Mouse (Mus musculus): Measurements from ENCODE around the gene Immp1l.

DNA sequence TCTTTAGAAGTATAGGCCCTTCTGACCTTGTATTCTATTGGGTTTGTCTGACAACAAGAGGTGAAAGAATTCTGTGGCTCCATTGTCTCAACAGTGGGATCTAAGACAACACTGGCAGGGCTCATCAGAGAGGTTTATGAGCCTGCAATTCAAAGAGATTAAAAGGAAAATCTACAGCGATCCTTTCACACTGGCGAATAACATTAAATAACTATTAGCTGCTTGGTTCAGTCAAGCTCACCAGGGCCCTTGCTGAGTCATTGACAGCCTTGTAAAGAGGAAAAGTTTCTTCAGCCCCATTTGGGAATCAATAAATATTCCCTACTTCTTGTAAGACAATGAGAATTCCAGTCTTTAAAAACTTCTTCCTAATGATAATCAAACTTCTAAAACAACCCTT, 69.5 kb downstream of the Immp1l start:
- no peak for TF ChIP-seq CTCF (IDR thresholded peaks at IDR 0.05; ENCODE audit: low read depth, low read length)
- TF ChIP-seq GATA1 (IDR thresholded peaks at IDR 0.05; ENCODE audit: borderline replicate concordance, low read length) = no peak
- no peak for TF ChIP-seq TAL1 (conservative IDR thresholded peaks at IDR 0.05; ENCODE audit: low read depth, low read length)
- no peak for TF ChIP-seq POLR2AphosphoS5 (IDR thresholded peaks at IDR 0.05; ENCODE audit: insufficient replicate concordance, low read depth, low read length)
